Mouse (Mus musculus): ENCODE measurements around the gene Smarca5. TPM values are rescaled to one million over a fixed set of nuclear protein-coding genes. Genes with fewer than 3 reads are reported as not detected.
A peak's percentile ranks its signal among the peaks of the same experiment; 100 is the strongest.

Smarca5 gene
- total RNA-seq (2021) = 10 to 100 TPM; 84.1 to 86.4 TPM
- long read RNA-seq, experiment 1, full-length matches to known transcripts = 37 of 49 reads
- long read RNA-seq, experiment 1, partial matches to known transcripts = 9 of 49 reads
- long read RNA-seq, experiment 1, other reads (novel, unspliced or antisense) = 3 of 49 reads
- long read RNA-seq, experiment 2, full-length matches to known transcripts = 134 of 172 reads
- long read RNA-seq, experiment 2, partial matches to known transcripts = 29 of 172 reads
- long read RNA-seq, experiment 2, other reads (novel, unspliced or antisense) = 9 of 172 reads

- peak; percentile 89 to 92 for DNase-seq (ENCODE audit: low spot score in 2 of 2)
These were observed at the start of gene Smarca5 for GRCm38 (mm10) chr8:80739155-80739924. Gene Smarca5 (minus strand): TSS chr8:80739497.

DNA sequence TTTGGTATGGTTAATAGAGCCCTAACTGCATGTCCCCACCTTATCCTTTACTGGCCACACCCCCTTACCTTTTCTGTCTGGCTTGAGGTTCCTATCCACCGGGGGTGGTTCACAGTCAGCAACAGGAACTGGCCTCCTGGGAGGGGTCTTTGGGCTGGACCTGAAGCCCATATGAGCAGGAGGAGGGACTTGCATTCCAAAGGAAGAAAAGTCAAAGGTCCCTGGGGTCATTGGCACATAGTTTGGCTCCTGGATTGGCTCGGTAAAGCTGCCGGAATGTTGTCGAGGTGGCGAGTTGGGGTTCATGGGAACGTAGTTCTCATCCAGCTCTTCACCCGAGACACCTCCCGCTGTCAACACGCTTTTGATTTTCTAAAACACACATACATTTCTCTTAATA is 45.3 kb upstream of the Smarca5 start:
- DNase-seq (ENCODE audit: low spot score in 2 of 2) = no peak

DNA sequence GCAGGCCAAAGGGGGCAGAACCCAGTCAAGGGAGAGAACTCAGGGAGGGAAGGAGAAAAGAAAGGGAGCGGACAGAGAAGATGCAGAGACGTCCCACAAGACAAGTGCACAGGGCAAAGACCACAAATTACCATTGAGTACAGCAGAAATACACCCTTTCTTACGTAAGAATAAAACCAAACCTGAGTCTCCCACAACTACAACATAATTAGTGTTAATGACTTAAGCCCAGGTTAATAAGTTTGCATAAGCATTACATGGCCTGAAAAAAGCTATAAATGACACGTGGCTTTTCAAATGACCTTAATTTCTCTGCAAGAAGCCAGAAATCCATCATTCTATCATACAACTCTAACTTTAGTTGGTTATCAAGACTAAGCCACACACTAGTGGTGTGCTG is 44.0 kb upstream of the Smarca5 start:
- no peak for DNase-seq (ENCODE audit: low spot score in 2 of 2)

- DNase-seq (ENCODE audit: low spot score in 2 of 2) = no peak
These were observed 42.0 kb upstream of the Smarca5 start for GRCm38 (mm10) chr8:80781338-80781737.

DNA sequence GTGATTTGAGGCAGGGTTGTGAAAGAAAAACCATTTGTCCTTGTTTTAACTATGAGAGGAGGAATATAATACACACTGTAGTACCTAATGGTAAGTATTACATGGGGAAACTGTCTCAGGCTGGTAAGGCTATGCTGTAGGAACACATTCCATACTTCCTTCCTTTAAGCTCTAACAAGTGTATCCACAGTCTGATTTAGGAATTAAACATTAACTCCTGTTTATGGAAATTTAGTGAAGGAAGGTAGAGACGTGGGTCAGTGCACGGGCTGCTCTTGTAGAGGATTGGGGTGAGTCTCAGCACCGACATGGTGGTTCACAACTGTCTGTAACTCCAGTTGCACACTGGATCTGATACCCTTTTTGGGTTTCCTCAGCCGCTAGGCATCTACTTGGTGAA is 41.0 kb upstream of the Smarca5 start:
- no peak for DNase-seq (ENCODE audit: low spot score in 2 of 2)

DNA sequence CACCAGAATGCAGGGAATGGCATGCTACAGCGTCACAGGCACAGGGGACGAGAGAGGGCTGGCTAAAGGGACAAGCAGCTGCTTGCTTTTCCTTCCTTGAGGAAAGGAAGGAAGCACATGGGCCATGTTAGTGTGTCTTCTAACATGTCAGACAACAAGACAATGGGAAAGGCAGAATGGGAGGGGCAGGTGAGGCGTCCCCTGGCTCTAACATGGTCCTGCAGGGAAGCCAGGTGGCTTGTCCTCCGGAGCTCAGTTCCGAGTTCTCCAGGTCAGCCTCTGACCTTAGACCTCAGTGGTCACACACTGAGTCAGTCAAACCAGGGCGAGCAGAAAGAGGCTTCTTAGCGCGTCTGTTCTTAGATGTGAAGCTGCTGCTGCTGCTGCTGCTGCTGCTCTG is 37.1 kb upstream of the Smarca5 start:
- DNase-seq (ENCODE audit: low spot score in 2 of 2) = no peak

DNA sequence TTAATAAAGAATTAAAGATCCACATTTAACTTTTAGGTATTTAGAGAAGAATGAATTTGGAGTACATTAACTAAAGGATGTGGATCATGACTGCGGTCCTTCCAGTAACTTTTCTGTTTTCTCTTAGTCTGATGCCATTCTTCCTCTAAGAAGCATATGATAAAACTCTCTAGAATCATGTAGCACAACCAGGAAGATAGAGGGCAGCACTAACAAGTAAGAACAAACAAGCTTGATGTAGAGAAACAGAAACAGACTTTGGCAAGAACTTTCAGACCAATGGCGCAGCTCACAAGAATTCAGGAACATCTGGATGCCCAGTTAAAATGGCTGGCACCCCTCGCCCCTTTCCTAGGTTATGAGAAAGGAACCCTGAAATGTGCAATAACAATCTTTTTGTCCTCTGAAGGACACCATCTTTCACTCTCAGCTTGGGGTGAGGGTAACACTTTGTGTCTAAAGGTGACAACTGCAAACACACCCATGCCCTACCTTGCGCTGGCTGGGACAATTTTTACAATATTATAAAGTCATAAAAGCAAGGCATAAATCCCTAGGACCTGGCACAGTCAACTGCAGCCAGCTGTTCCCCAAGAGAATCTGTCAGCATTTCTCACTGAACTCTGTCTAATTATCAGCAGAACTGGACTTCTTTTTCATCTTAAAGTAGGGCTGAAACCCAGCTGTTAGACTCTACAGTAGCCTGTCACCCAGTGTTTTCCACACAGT is 33.6 kb upstream of the Smarca5 start:
- DNase-seq (ENCODE audit: low spot score in 2 of 2) = no peak

- DNase-seq (ENCODE audit: low spot score in 2 of 2) = no peak
These were observed 29.2 kb upstream of the Smarca5 start for GRCm38 (mm10) chr8:80768451-80768850.

DNA sequence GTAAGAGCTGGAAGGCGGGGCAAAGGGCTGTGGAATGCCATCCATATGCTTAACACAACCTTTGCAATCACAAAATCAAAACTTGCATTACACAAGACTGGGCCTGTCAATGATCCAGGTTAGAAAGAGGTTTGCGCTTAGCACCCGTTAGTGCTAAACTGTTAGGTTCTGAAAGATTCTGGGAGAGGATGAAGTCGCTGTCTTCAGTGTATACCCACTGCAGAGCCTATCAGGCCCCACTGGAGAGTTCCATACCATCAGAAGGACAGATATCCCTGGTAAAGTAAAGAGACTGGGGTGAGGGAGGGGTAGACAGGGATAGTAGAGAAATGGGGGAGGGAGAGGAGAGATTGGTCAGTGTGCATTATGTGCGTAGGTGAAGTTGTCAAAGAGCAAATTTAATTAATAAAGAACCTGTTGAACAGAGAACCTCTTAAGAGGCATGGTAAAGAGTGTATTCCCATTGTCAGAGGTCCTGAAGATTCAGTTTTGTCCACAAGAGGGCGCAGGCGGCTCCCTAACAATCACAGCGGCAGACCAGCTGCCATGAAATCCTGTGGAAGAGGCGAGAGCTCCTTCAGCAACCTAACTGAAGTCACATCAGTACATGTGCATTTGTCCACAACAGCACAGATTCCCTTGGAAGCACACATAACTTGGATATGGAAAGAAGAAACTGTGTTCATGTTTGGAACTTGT is 13.9 kb upstream of the Smarca5 start:
- DNase-seq (ENCODE audit: low spot score in 2 of 2) = peak; percentile 42 to 64

DNA sequence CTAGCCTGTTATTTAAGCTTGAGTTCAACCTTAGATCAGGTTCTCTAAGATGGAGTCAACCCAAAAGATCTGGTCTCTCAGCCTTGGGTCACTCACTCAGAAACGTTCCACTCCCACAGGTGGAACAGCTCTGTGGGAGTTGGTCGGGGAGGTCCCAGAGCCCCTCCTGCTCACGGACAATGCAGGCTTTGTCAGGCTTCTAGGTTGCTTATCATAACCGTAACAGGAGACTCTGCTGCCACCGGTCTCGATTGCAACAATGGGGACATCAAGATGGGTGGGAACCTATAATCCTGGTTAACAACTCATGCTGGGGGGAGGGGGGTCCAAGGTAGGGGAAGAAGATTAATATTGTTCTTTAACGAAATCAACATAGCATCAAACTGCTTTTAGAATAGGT is 13.1 kb upstream of the Smarca5 start:
- DNase-seq (ENCODE audit: low spot score in 2 of 2) = no peak

DNA sequence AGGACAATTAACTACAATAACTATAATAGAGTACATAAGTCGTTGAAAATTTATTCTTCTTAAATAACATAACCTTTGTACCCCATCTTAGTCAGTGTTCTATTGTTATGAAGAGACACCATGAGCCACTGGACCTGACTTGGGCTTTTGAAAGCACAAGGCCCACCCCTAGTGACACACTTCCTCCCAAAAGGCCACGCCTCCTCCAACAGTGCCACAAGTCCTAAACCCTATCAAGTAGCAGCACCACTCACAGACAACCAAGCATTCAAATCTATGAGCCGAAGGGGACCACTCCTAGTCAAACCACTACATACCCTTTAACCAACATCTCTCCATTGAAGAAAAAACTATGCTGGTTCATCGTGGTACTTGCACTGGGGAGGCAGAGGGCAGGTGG is 9.8 kb upstream of the Smarca5 start:
- no peak for DNase-seq (ENCODE audit: low spot score in 2 of 2)

GRCm38 (mm10) chr8:80739932-80740331 is 635 bp upstream of the Smarca5 start:
- DNase-seq (ENCODE audit: low spot score in 2 of 2) = no peak

GRCm38 (mm10) chr8:80738388-80739154 is 726 bp downstream of the Smarca5 start:
- DNase-seq (ENCODE audit: low spot score in 2 of 2) = peak; percentile 5 to 30

DNA sequence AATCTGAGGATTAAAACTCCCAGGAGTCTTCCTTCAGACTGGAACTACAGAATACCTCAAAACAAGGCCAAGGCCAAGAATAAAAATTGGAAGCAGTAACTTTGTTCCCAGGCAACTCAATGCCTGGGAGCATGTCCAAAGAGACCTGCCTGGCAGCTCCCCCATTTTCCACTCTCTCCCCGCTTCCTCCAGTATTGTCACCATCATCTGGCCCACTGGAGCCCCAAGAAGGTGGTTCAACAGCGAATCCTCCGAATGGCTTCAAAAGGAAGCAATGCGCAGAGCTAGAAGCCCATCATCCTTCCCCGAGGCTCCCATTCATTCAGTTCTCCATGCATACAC is 1.3 kb downstream of the Smarca5 start:
- DNase-seq (ENCODE audit: low spot score in 2 of 2) = no peak

DNA sequence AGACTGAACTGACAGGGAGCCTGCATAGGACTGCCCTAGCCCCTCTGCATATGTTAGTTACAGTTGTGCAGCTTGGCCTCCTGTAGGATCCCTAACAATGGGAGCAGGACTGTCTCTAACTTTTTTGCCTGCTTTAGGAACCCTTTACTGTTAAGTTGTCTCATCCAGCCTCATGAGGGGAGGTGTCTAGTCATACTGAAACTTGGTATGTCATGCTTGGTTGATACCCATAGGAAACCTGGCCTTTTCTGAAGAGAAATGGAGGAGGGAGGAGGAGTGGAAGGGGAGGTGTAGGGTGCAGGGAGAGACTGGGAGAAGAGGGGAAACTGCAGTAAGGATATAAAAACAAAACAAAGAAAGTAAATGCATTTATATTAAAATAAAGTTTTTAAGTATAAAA is 7.0 kb downstream of the Smarca5 start:
- no peak for DNase-seq (ENCODE audit: low spot score in 2 of 2)

DNA sequence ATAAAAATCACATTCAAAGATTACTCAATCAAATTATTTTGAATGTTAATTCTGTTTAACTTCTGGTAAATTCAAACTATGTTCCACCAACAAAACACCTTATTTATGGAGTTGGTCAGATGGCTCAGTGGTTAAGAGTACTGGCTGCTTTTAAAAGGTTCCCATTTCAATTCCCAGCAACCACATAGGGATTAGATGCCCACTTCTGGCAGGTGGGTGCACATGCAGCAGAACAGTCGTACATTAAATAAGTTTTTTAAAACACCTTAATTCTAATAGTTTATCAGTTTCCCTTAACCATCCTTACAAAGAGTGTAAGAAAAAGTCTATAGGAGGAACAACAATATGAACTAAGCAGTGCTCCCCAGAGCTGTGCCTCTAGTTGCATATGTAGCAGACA is 24.8 kb downstream of the Smarca5 start:
- no peak for DNase-seq (ENCODE audit: low spot score in 2 of 2)

DNA sequence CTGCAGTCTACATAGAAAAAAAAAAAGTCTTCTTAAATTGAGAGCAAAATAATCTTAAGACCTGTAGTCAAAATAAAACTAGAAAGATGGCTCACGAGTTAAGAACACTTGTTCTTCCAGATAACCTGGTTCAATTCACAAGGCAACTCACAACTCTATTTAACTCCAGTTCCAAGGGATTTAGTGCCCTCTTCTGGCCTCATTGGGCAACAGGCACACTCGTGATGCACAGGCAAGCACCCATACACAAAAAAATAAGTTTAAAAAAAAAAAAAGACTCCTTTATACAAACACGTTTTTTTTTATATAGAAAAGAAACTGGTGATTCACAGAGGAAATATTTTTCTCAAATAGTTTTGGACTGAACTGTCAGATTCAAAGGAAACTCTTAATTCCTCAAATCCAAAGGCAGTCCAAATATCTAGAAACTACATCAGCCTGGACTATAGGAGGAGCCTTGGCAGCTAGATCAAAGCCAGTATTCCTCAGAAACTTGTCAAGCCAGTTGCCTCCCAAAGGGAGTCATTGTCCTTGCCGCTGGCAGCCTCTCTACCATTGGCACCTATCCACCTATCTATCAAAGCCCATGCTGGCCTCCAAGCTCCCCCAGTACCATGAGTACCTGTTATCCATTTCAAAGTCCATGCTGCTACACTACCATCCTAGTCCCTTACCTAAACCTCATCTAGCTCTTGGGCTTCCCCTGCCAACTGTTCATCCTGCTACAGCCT is 28.5 kb downstream of the Smarca5 start:
- DNase-seq (ENCODE audit: low spot score in 2 of 2) = no peak

DNA sequence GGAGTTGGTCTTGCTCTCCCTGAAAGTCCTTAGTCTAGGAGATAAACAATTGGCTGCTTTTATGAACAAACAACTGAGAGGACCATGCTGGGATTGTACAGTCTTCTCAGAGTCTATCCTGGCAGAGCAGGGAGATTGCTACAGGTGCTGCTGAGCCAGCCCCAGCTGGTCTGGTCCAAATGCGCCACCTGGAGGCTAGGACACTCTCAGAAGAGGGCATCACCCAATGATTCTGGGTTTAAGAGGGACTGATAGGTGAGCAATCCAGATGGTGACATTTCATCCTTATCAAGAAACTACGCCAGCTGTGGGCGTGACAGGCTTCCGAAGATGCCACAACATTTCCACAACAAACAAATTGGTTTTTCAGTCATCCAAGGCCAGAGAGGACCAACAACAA is 51.2 kb downstream of the Smarca5 start:
- peak; percentile 11 to 43 for DNase-seq (ENCODE audit: low spot score in 2 of 2)

DNA sequence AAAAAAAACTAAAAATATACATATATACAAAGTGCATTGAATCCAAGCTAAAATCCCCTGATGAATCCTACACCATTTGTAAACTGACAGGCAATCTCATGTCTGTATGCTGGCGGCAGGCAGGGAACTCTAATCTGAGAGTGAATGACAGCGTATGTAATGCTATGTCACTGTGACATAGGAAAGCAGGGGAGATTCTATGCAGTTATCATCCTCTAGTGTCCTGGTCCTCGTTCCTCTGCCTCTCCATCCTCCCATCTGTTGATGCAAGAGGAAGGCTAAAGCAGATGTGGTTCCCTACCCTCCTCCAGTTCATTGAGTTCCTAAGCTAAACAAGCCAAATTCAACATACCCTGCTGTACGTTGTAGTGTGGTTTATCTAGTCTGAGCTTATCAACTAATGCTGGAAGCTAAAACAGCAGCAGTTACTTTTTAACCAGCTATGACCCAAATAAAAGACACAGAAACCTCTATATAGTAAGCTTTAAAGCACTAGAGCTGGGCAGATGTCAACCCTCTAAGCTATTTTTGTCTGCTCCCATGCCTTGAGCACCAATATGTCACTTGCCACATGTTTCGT is 55.5 kb downstream of the Smarca5 start:
- no peak for DNase-seq (ENCODE audit: low spot score in 2 of 2)

- DNase-seq (ENCODE audit: low spot score in 2 of 2) = no peak
These were observed 56.7 kb downstream of the Smarca5 start for GRCm38 (mm10) chr8:80682594-80682993.

All from adrenal gland, postnatal 4 days (tissue).